Mouse (Mus musculus) thymus, adult 18-20 months (tissue): ENCODE results near the gene Cep78.

ENCODE experiments used
- DNase-seq, 2 experiments: peaks; one replicate each; pipeline ENCODE4 v3.0.0; 2022; ENCODE audit warnings: mixed read lengths in 2 of 2

The Cep78 gene

GRCm38 (mm10) chr19:15984449-15985171 lies at the start of gene Cep78:
Cep78 (minus strand) TSS chr19:15984989.
- DNase-seq, result peak; percentile 78 to 81

- no peak for DNase-seq
These were observed 46.5 kb upstream of the Cep78 start for GRCm38 (mm10) chr19:16031276-16031675.

- peak in 1 of 2 experiments; percentile 9 for DNase-seq
These were observed 44.5 kb upstream of the Cep78 start for GRCm38 (mm10) chr19:16029253-16029771.

- no peak for DNase-seq
These were observed 44.0 kb upstream of the Cep78 start for GRCm38 (mm10) chr19:16028746-16029252.

- no peak for DNase-seq
These were observed 43.3 kb upstream of the Cep78 start for GRCm38 (mm10) chr19:16027876-16028670.

GRCm38 (mm10) chr19:16026276-16026675 lies 41.5 kb upstream of the Cep78 start:
- DNase-seq, result no peak

GRCm38 (mm10) chr19:16022178-16022577 lies 37.4 kb upstream of the Cep78 start:
- no peak for DNase-seq

GRCm38 (mm10) chr19:16016171-16016570 lies 31.4 kb upstream of the Cep78 start:
- no peak for DNase-seq

- DNase-seq, result no peak
These were observed 30.6 kb upstream of the Cep78 start for GRCm38 (mm10) chr19:16015191-16015968.

- no peak for DNase-seq
These were observed 25.1 kb upstream of the Cep78 start for GRCm38 (mm10) chr19:16009746-16010337.

GRCm38 (mm10) chr19:16009111-16009510 lies 24.3 kb upstream of the Cep78 start:
- no peak for DNase-seq

GRCm38 (mm10) chr19:16007131-16007530 lies 22.3 kb upstream of the Cep78 start:
- DNase-seq, result no peak

- peak in 1 of 2 experiments; percentile 12 for DNase-seq
These were observed 13.4 kb upstream of the Cep78 start for GRCm38 (mm10) chr19:15998157-15998556.

- DNase-seq, result no peak
These were observed 12.2 kb upstream of the Cep78 start for GRCm38 (mm10) chr19:15996901-15997564.

- DNase-seq, result no peak
These were observed 5.3 kb upstream of the Cep78 start for GRCm38 (mm10) chr19:15990102-15990501.

GRCm38 (mm10) chr19:15985172-15985713 lies 454 bp upstream of the Cep78 start:
- DNase-seq, result no peak

GRCm38 (mm10) chr19:15983739-15984344 lies 947 bp downstream of the Cep78 start:
- no peak for DNase-seq

- DNase-seq, result no peak
These were observed 1.7 kb downstream of the Cep78 start for GRCm38 (mm10) chr19:15982926-15983738.

- peak in 1 of 2 experiments; percentile 38 for DNase-seq
These were observed 2.9 kb downstream of the Cep78 start for GRCm38 (mm10) chr19:15981861-15982260.

GRCm38 (mm10) chr19:15973365-15973764 lies 11.4 kb downstream of the Cep78 start:
- DNase-seq, result no peak
